Mouse (Mus musculus): ENCODE data around the gene Tma7. TPM values are rescaled to one million over a fixed set of nuclear protein-coding genes. Genes with fewer than 3 reads are reported as not detected.

Tma7 gene
- total and polyA plus RNA-seq, 3 experiments = 255 to 529 (median 336) TPM

DNA sequence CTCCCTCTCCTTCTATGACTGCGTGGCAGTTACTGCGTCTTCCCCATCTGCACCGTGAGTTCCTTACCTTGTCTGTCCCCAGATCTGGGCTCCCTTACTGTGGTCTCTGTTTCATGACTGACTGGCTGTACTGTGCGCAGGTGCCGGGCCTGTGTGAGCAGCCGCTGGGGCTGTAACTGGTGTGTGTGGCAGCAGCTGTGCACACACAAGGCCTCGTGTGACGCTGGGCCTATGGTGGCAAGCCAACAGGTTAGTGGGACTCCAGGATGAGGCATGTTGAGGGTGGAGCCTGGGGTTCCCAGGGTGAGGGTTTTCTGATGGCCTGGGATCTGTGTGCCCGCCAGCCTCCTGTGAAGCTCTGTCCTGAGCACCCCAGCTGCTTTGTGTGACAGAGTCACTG lies 21.7 kb upstream of the Tma7 start:
- H3K9ac ChIP-seq (ENCODE audit: insufficient read depth, low read depth) = no peak overlapping the region
- no peaks in the 10 kb centered on the region for H3K79me2 ChIP-seq (replicated peaks; ENCODE audit: control insufficient read depth, extremely low read depth, insufficient read depth, poor library complexity, severe bottlenecking)
- in situ Hi-C loops (cut with MboI; ENCODE audit: low pct_ligation_motif_present, low pct_unique_long_range_greater_than_20kb, low sequenced_read_pairs) (no loop called here), dilution Hi-C loops (cut with MboI; ENCODE audit: extremely low pct_ligation_motif_present, extremely low pct_unique_long_range_greater_than_20kb, low sequenced_read_pairs) (no loop called here)
- TF ChIP-seq ELF1 (IDR thresholded peaks at IDR 0.05; ENCODE audit: low read depth, low read length) (no peak), NELFE (IDR thresholded peaks at IDR 0.05; ENCODE audit: low read depth, low read length) (no peak), MAFK (IDR thresholded peaks at IDR 0.05; ENCODE audit: insufficient replicate concordance, low read length) (no peak), NRF1 (IDR thresholded peaks at IDR 0.05; ENCODE audit: low read depth, low read length) (no peak), POLR2AphosphoS2 (IDR thresholded peaks at IDR 0.05; ENCODE audit: low read depth, low read length) (no peak)
- no peak overlapping the region for H3K27ac ChIP-seq (ENCODE audit: insufficient read depth, low read depth)
- no peaks in the 10 kb centered on the region for H3K4me1 ChIP-seq (ENCODE audit: control insufficient read depth in 1 of 2, insufficient read depth in 2 of 2)
- no peak overlapping the region for H3K4me3 ChIP-seq (replicated peaks in 1 of 3; ENCODE audit: low read depth in 2 of 3, low read length in 2 of 3, poor library complexity in 1 of 3)
- H3K9me3 ChIP-seq (replicated peaks; ENCODE audit: low read length) = no peaks in the 10 kb centered on the region
- no peak for DNase-seq (ENCODE audit: extremely low read depth)
- H3K36me3 ChIP-seq (replicated peaks in 1 of 2; ENCODE audit: control insufficient read depth in 1 of 2, insufficient read depth in 1 of 2, low read length in 1 of 2) = no peaks in the 10 kb centered on the region
- no peak overlapping the region for H3K4me2 ChIP-seq (ENCODE audit: insufficient read depth, low read depth, poor library complexity, severe bottlenecking)
- H3K27me3 ChIP-seq (replicated peaks) = peaks cover 95% of the 10 kb centered on the region

DNA sequence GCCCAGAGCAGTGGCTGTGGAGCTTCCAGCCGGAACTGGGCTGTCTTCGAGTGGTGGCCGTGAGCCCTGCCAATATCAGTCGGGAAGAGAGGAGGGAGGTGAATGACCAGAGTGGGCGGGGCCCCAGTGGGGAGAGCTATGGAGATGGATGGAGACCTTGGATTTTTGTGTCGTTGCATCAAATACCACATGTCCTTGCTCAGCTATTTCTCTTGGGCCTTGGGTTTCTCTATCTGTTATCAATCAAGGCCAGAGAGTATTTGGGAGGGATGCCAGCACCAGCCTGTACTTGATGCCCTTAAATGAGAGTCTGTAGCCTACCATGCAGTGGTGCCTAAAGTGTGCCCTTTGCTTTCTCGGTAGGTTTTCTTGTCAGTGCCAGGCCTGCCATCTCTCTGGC lies 20.9 kb upstream of the Tma7 start:
- no peak overlapping the region for H3K9ac ChIP-seq (ENCODE audit: insufficient read depth, low read depth)

DNA sequence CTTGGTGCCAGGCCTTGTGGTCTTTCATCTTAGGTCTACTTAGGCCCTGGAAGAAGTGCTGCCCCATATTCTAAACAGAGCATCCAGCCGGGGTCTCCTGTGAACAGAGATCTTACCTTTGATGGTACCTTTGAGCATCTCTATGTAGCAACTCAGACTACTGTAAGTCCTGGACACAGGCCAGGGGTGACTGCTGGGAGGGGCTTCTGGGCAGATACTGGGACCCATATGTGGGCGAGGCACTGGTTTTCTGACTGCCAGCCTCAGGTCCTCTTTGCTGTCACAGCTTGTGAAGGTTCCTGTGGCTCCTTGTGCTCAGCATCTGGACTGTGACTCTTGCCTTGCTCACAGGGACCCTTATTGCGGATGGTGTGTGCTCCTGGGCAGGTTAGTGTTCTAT lies 20.2 kb upstream of the Tma7 start:
- Histone ChIP-seq H3K9ac (ENCODE audit: insufficient read depth, low read depth) (no peak overlapping the region), H3K4me1 (ENCODE audit: control insufficient read depth in 1 of 2, insufficient read depth in 2 of 2) (no peaks in the 10 kb centered on the region), H3K4me3 (replicated peaks in 1 of 3; ENCODE audit: low read depth in 2 of 3, low read length in 2 of 3, poor library complexity in 1 of 3) (no peak overlapping the region), H3K9me3 (replicated peaks; ENCODE audit: low read length) (no peaks in the 10 kb centered on the region), H3K4me2 (ENCODE audit: insufficient read depth, low read depth, poor library complexity, severe bottlenecking) (no peak overlapping the region), H3K27me3 (replicated peaks) (peaks cover 94% of the 10 kb centered on the region), H3K36me3 (replicated peaks in 1 of 2; ENCODE audit: control insufficient read depth in 1 of 2, insufficient read depth in 1 of 2, low read length in 1 of 2) (no peaks in the 10 kb centered on the region), H3K27ac (ENCODE audit: insufficient read depth, low read depth) (no peak overlapping the region), H3K79me2 (replicated peaks; ENCODE audit: control insufficient read depth, extremely low read depth, insufficient read depth, poor library complexity, severe bottlenecking) (no peaks in the 10 kb centered on the region)
- TF ChIP-seq IRF4 (IDR thresholded peaks at IDR 0.05; ENCODE audit: low read depth, low read length) (no peak), KAT2A (IDR thresholded peaks at IDR 0.05; ENCODE audit: insufficient replicate concordance, low read length) (no peak), EP300 (IDR thresholded peaks at IDR 0.05; ENCODE audit: low read length) (no peak), JUN (IDR thresholded peaks at IDR 0.05; ENCODE audit: insufficient read depth, low read depth, low read length) (no peak), POLR2A (IDR thresholded peaks at IDR 0.05; ENCODE audit: low read depth, low read length) (no peak)
- no peak for DNase-seq (ENCODE audit: extremely low read depth)
- dilution Hi-C loops (cut with MboI; ENCODE audit: extremely low pct_ligation_motif_present, extremely low pct_unique_long_range_greater_than_20kb, low sequenced_read_pairs) = no loop called here
- in situ Hi-C loops (cut with MboI; ENCODE audit: low pct_ligation_motif_present, low pct_unique_long_range_greater_than_20kb, low sequenced_read_pairs) = no loop called here

More for the DNA sequence above, 20.9 kb upstream of the Tma7 start:
- in situ Hi-C loops (cut with MboI; ENCODE audit: low pct_ligation_motif_present, low pct_unique_long_range_greater_than_20kb, low sequenced_read_pairs) = no loop called here
- Histone ChIP-seq H3K27me3 (replicated peaks) (peaks cover 95% of the 10 kb centered on the region), H3K4me3 (replicated peaks in 1 of 3; ENCODE audit: low read depth in 2 of 3, low read length in 2 of 3, poor library complexity in 1 of 3) (no peak overlapping the region), H3K9me3 (replicated peaks; ENCODE audit: low read length) (no peaks in the 10 kb centered on the region), H3K36me3 (replicated peaks in 1 of 2; ENCODE audit: control insufficient read depth in 1 of 2, insufficient read depth in 1 of 2, low read length in 1 of 2) (no peaks in the 10 kb centered on the region), H3K27ac (ENCODE audit: insufficient read depth, low read depth) (no peak overlapping the region), H3K4me2 (ENCODE audit: insufficient read depth, low read depth, poor library complexity, severe bottlenecking) (no peak overlapping the region), H3K4me1 (ENCODE audit: control insufficient read depth in 1 of 2, insufficient read depth in 2 of 2) (no peaks in the 10 kb centered on the region), H3K79me2 (replicated peaks; ENCODE audit: control insufficient read depth, extremely low read depth, insufficient read depth, poor library complexity, severe bottlenecking) (no peaks in the 10 kb centered on the region)
- no peak for TF ChIP-seq PAX5 (IDR thresholded peaks at IDR 0.05; ENCODE audit: low read length)
- no peak for TF ChIP-seq RCOR1 (conservative IDR thresholded peaks at IDR 0.05; ENCODE audit: low read depth, low read length)
- no peak for TF ChIP-seq ZMIZ1 (IDR thresholded peaks at IDR 0.05; ENCODE audit: low read depth, low read length)
- TF ChIP-seq USF1 (IDR thresholded peaks at IDR 0.05; ENCODE audit: low read depth, low read length) = no peak
- no peak for TF ChIP-seq ZNF384 (IDR thresholded peaks at IDR 0.05; ENCODE audit: low read depth, low read length)
- TF ChIP-seq TCF12 (IDR thresholded peaks at IDR 0.05; ENCODE audit: low read depth, low read length) = no peak
- TF ChIP-seq ZC3H11A (IDR thresholded peaks at IDR 0.05; ENCODE audit: low read depth, low read length) = no peak
- no peak for TF ChIP-seq JUND (conservative IDR thresholded peaks at IDR 0.05; ENCODE audit: low read depth, low read length)
- no peak for TF ChIP-seq MYC (IDR thresholded peaks at IDR 0.05; ENCODE audit: low read depth, low read length)
- TF ChIP-seq IRF4 (IDR thresholded peaks at IDR 0.05; ENCODE audit: low read depth, low read length) = no peak
- TF ChIP-seq CHD1 (IDR thresholded peaks at IDR 0.05; ENCODE audit: low read depth, low read length) = no peak
- no peak for TF ChIP-seq ZKSCAN1 (IDR thresholded peaks at IDR 0.05; ENCODE audit: borderline replicate concordance, low read depth, low read length)
- no peak for TF ChIP-seq POLR2A (IDR thresholded peaks at IDR 0.05; ENCODE audit: low read depth, low read length)
- TF ChIP-seq NELFE (IDR thresholded peaks at IDR 0.05; ENCODE audit: low read depth, low read length) = no peak
- no peak for TF ChIP-seq HCFC1 (IDR thresholded peaks at IDR 0.05; ENCODE audit: low read depth, low read length)
- no peak for TF ChIP-seq UBTF (IDR thresholded peaks at IDR 0.05; ENCODE audit: low read depth, low read length)
- TF ChIP-seq ETS1 (conservative IDR thresholded peaks at IDR 0.05; ENCODE audit: low read depth, low read length) = no peak
- no peak for TF ChIP-seq SMC3 (IDR thresholded peaks at IDR 0.05; ENCODE audit: low read depth, low read length)
- TF ChIP-seq MXI1 (IDR thresholded peaks at IDR 0.05; ENCODE audit: low read depth, low read length) = no peak
- no peak for TF ChIP-seq NRF1 (IDR thresholded peaks at IDR 0.05; ENCODE audit: low read depth, low read length)
- dilution Hi-C loops (cut with MboI; ENCODE audit: extremely low pct_ligation_motif_present, extremely low pct_unique_long_range_greater_than_20kb, low sequenced_read_pairs) = no loop called here
- no peak for DNase-seq (ENCODE audit: extremely low read depth)

Measured in CH12.LX (cell line).